Mouse (Mus musculus): ENCODE data around the gene 6330403K07Rik. TPM values are rescaled to one million over a fixed set of nuclear protein-coding genes. Genes with fewer than 3 reads are reported as not detected.

Gene 6330403K07Rik
- polyA plus RNA-seq, 1 experiment from 2014 or later: 758 TPM

- peak within 1 kb of the TSS; percentile 95 for H3K4me3 ChIP-seq (ENCODE audit: low read depth, low read length)
- H3K9me3 ChIP-seq (replicated peaks; ENCODE audit: control insufficient read depth, low read length, poor library complexity, severe bottlenecking): no peaks in the 10 kb centered on the region
- peak within 1 kb of the TSS; percentile 86 for H3K9ac ChIP-seq (ENCODE audit: low read depth, low read length)
- H3K36me3 ChIP-seq (ENCODE audit: control insufficient read depth, insufficient read depth, low read length): no peaks in the 10 kb centered on the region; the same call in 1 of the 2 replicates
- ATAC-seq: peak; percentile 100
- under 1% methylated on average over 68 of the region's 71 CpGs for whole genome bisulfite sequencing
- no peaks in the 10 kb centered on the region for H3K27me3 ChIP-seq (ENCODE audit: control insufficient read depth, insufficient read depth, low read depth, low read length)
- H3K4me1 ChIP-seq (ENCODE audit: control insufficient read depth, insufficient read depth, low read length): peaks cover 46% of the 10 kb centered on the region
- peak within 1 kb of the TSS; percentile 89 for H3K27ac ChIP-seq (ENCODE audit: low read length)
- peak within 1 kb of the TSS; percentile 90 for H3K4me2 ChIP-seq (ENCODE audit: low read length)
Measured at GRCm38 (mm10) chr11:71019201-71020068, 13.9 kb downstream of the 6330403K07Rik start, which contains the start of the genes Mis12 and Derl2. TSS of gene Mis12 (plus strand) at chr11:71019611. TSS of gene Derl2 (minus strand) at chr11:71019841.

DNA sequence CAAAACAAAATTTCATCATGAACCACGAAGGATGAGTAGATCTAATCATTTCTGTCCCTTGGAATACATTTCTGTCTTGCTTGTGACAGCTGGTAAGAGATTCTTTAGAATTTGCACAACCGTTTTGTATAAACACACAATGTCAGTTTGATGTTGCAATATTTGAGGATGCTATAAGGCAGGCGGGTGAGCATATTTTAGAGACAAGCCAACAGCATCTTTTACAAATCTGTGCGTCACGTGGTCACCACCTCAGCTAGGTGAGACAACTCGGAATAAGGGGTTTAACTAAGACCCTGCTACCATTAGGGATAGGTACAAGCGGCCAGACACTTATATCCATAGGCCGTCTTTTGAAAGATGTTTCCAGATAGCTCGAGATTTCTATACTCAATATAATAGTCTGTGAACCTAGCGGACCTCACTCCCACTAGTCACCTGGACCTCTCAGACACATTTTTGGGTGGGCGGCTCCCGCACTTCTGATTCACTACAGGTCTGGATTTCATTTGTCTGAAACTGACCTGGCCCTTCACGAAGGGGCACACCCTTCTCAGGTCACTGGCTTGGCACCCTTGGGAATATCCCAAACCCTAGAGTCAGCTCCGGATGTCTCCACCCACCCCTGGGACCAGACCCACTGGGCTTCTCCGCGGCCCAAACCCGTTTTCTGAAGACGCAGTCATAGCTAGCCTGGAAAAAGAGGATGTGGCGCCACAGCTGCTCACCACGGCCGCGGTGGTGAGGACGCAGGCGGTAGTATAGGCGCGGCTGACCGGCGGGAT is 14.7 kb downstream of the 6330403K07Rik start:
- WGBS: 7% methylated on average over 28 of the region's 28 CpGs
- H3K9ac ChIP-seq (ENCODE audit: low read depth, low read length): peak overlapping the region; percentile 86
- peaks cover 46% of the 10 kb centered on the region for H3K4me1 ChIP-seq (ENCODE audit: control insufficient read depth, insufficient read depth, low read length)
- H3K27ac ChIP-seq (ENCODE audit: low read length): peak overlapping the region; percentile 89
- no peaks in the 10 kb centered on the region for H3K9me3 ChIP-seq (replicated peaks; ENCODE audit: control insufficient read depth, low read length, poor library complexity, severe bottlenecking)
- no peak; the same call in 1 of the 2 replicates for ATAC-seq
- no peaks in the 10 kb centered on the region for H3K27me3 ChIP-seq (ENCODE audit: control insufficient read depth, insufficient read depth, low read depth, low read length)
- no peaks in the 10 kb centered on the region; the same call in 1 of the 2 replicates for H3K36me3 ChIP-seq (ENCODE audit: control insufficient read depth, insufficient read depth, low read length)
- H3K4me2 ChIP-seq (ENCODE audit: low read length): peak overlapping the region; percentile 90
- peak overlapping the region; percentile 95 for H3K4me3 ChIP-seq (ENCODE audit: low read depth, low read length)

- WGBS: 95% methylated on average over 1 of the region's 1 CpGs
- no peaks in the 10 kb centered on the region for H3K27me3 ChIP-seq (ENCODE audit: control insufficient read depth, insufficient read depth, low read depth, low read length)
- no peaks in the 10 kb centered on the region for H3K9me3 ChIP-seq (replicated peaks; ENCODE audit: control insufficient read depth, low read length, poor library complexity, severe bottlenecking)
- no peak overlapping the region for H3K4me2 ChIP-seq (ENCODE audit: low read length)
- H3K27ac ChIP-seq (ENCODE audit: low read length): no peak overlapping the region
- no peak overlapping the region for H3K9ac ChIP-seq (ENCODE audit: low read depth, low read length)
- no peak for ATAC-seq
- no peak overlapping the region for H3K4me3 ChIP-seq (ENCODE audit: low read depth, low read length)
- peaks cover 3% of the 10 kb centered on the region for H3K36me3 ChIP-seq (ENCODE audit: control insufficient read depth, insufficient read depth, low read length)
- H3K4me1 ChIP-seq (ENCODE audit: control insufficient read depth, insufficient read depth, low read length): peaks cover 38% of the 10 kb centered on the region
Measured at GRCm38 (mm10) chr11:71017051-71017450, 16.3 kb downstream of the 6330403K07Rik start.

DNA sequence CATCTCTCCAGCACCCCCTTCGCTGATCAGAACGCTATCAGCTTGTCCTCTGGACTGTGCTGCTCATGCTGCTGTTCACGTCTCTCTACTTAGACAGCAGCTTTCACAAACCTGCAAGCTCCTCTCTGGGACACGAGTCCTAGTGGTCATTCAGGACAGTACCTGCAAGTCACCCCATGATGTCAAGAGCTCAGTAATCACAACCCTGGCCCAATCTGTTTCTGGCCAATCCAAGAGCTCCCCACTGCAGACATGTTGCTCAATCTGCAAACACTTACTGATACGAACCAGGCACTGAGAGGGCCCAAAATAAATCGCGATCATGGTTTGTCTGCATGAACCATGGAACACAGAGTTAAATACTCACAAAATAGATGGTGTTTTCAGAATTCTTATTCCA is 20.6 kb downstream of the 6330403K07Rik start:
- no peak overlapping the region for H3K27ac ChIP-seq (ENCODE audit: low read length)

DNA sequence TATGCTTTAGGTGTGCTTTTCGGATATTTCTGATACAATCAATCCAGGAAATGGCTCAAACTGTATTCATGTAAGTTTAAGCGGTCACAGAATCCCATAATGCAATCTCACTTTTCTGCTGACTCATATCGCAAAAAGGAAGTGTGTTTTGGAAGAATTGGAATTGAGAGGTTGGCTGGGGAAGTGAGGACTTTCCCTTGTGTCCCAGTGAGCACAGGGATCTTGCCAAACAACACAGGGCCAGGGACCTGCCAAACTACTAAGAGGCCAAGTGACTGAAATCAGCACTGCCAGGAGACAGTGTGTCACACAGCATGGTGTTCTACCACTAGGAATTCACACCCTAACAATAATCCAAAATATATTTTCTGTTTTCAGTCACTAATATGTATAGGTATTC is 25.0 kb downstream of the 6330403K07Rik start:
- ATAC-seq: no peak
- H3K27me3 ChIP-seq (ENCODE audit: control insufficient read depth, insufficient read depth, low read depth, low read length): no peaks in the 10 kb centered on the region
- peaks cover 25% of the 10 kb centered on the region for H3K36me3 ChIP-seq (ENCODE audit: control insufficient read depth, insufficient read depth, low read length)
- no peak overlapping the region for H3K27ac ChIP-seq (ENCODE audit: low read length)
- no peak overlapping the region for H3K4me2 ChIP-seq (ENCODE audit: low read length)
- 94% methylated on average over 3 of the region's 3 CpGs for WGBS
- H3K4me1 ChIP-seq (ENCODE audit: control insufficient read depth, insufficient read depth, low read length): peaks cover 7% of the 10 kb centered on the region
- H3K9ac ChIP-seq (ENCODE audit: low read depth, low read length): no peak overlapping the region
- no peaks in the 10 kb centered on the region for H3K9me3 ChIP-seq (replicated peaks; ENCODE audit: control insufficient read depth, low read length, poor library complexity, severe bottlenecking)
- no peak overlapping the region for H3K4me3 ChIP-seq (ENCODE audit: low read depth, low read length)

More for the DNA sequence above, 20.6 kb downstream of the 6330403K07Rik start:
- Histone ChIP-seq H3K4me2 (ENCODE audit: low read length) (no peak overlapping the region), H3K9ac (ENCODE audit: low read depth, low read length) (no peak overlapping the region), H3K9me3 (replicated peaks; ENCODE audit: control insufficient read depth, low read length, poor library complexity, severe bottlenecking) (no peaks in the 10 kb centered on the region), H3K4me1 (ENCODE audit: control insufficient read depth, insufficient read depth, low read length) (peaks cover 18% of the 10 kb centered on the region), H3K4me3 (ENCODE audit: low read depth, low read length) (no peak overlapping the region), H3K27me3 (ENCODE audit: control insufficient read depth, insufficient read depth, low read depth, low read length) (no peaks in the 10 kb centered on the region), H3K36me3 (ENCODE audit: control insufficient read depth, insufficient read depth, low read length) (peaks cover 25% of the 10 kb centered on the region)
- 98% methylated on average over 7 of the region's 7 CpGs for WGBS
- no peak for ATAC-seq

- ATAC-seq: no peak
- Histone ChIP-seq H3K27ac (ENCODE audit: low read length) (no peak overlapping the region), H3K4me3 (ENCODE audit: low read depth, low read length) (no peak overlapping the region), H3K9me3 (replicated peaks; ENCODE audit: control insufficient read depth, low read length, poor library complexity, severe bottlenecking) (no peaks in the 10 kb centered on the region), H3K4me1 (ENCODE audit: control insufficient read depth, insufficient read depth, low read length) (peaks cover 12% of the 10 kb centered on the region), H3K36me3 (ENCODE audit: control insufficient read depth, insufficient read depth, low read length) (peaks cover 25% of the 10 kb centered on the region), H3K9ac (ENCODE audit: low read depth, low read length) (no peak overlapping the region), H3K4me2 (ENCODE audit: low read length) (no peak overlapping the region), H3K27me3 (ENCODE audit: control insufficient read depth, insufficient read depth, low read depth, low read length) (no peaks in the 10 kb centered on the region)
- WGBS: 93% methylated on average over 7 of the region's 7 CpGs
Measured at GRCm38 (mm10) chr11:71007831-71008230, 25.5 kb downstream of the 6330403K07Rik start.

- Histone ChIP-seq H3K9ac (ENCODE audit: low read depth, low read length) (no peak overlapping the region), H3K4me1 (ENCODE audit: control insufficient read depth, insufficient read depth, low read length) (peaks cover 18% of the 10 kb centered on the region), H3K4me3 (ENCODE audit: low read depth, low read length) (no peak overlapping the region), H3K27me3 (ENCODE audit: control insufficient read depth, insufficient read depth, low read depth, low read length) (no peaks in the 10 kb centered on the region), H3K36me3 (ENCODE audit: control insufficient read depth, insufficient read depth, low read length) (peaks cover 22% of the 10 kb centered on the region), H3K4me2 (ENCODE audit: low read length) (no peak overlapping the region), H3K9me3 (replicated peaks; ENCODE audit: control insufficient read depth, low read length, poor library complexity, severe bottlenecking) (no peaks in the 10 kb centered on the region), H3K27ac (ENCODE audit: low read length) (no peak overlapping the region)
- no peak for ATAC-seq
- WGBS: 96% methylated on average over 6 of the region's 6 CpGs
Measured at GRCm38 (mm10) chr11:71007026-71007425, 26.3 kb downstream of the 6330403K07Rik start.

DNA sequence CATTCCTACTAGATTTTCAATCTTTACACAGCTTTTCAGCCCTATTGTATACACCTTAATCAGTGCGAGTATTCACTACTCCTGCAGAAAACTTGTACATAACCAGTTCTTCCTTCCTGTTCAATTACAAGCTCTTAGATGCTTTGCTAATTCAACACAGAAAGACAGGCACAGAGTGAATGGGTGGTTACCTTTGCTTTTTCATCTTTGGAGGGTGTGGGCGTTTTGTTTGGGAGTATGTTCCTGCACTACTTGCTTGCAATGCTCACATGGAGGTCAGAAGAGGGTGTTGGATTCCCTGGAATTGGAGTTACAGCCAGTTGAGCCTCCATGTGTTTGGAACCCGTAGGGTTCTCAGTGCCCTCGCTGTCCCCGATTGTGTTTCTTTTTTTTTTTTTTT is 28.3 kb downstream of the 6330403K07Rik start:
- Histone ChIP-seq H3K4me3 (ENCODE audit: low read depth, low read length) (peak overlapping the region; percentile 18; the same call in 1 of the 2 replicates), H3K9ac (ENCODE audit: low read depth, low read length) (no peak overlapping the region), H3K4me2 (ENCODE audit: low read length) (peak overlapping the region; percentile 51), H3K36me3 (ENCODE audit: control insufficient read depth, insufficient read depth, low read length) (peaks cover 7% of the 10 kb centered on the region), H3K9me3 (replicated peaks; ENCODE audit: control insufficient read depth, low read length, poor library complexity, severe bottlenecking) (no peaks in the 10 kb centered on the region), H3K27me3 (ENCODE audit: control insufficient read depth, insufficient read depth, low read depth, low read length) (no peaks in the 10 kb centered on the region), H3K27ac (ENCODE audit: low read length) (peak overlapping the region; percentile 50), H3K4me1 (ENCODE audit: control insufficient read depth, insufficient read depth, low read length) (peaks cover 18% of the 10 kb centered on the region)
- WGBS: 58% methylated on average over 5 of the region's 5 CpGs
- ATAC-seq: no peak

All from midbrain, embryonic 16.5 days (tissue).